Mouse (Mus musculus): ENCODE data around the gene Tanc2.

The Tanc2 gene

GRCm38 (mm10) chr11:105922769-105923663, 333.2 kb downstream of the Tanc2 start:
- no peak for DNase-seq (ENCODE audit: low read depth, low spot score)

- DNase-seq (ENCODE audit: low read depth, low spot score): peak; percentile 90
Observed at GRCm38 (mm10) chr11:105927065-105928030, 337.6 kb downstream of the Tanc2 start.

DNA sequence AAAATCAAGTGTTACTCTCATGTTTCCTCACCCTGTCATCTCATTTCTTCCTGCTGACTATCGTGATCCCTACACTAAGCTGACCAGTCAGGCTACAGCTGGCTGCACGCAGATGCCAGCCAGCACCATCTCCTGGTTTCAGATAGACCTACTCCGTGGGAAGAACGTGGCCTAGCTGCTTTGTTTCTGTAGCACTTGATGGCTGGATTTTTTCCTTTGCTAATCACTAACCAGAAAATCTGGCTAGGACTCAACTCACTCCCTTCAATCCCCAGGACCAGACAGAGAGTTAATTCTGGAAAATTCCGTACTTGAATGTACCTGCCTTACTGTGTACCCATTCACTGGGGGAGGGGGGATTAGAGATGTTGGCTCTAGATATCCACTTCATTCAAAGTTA, 338.4 kb downstream of the Tanc2 start:
- no peak for DNase-seq (ENCODE audit: low read depth, low spot score)

DNA sequence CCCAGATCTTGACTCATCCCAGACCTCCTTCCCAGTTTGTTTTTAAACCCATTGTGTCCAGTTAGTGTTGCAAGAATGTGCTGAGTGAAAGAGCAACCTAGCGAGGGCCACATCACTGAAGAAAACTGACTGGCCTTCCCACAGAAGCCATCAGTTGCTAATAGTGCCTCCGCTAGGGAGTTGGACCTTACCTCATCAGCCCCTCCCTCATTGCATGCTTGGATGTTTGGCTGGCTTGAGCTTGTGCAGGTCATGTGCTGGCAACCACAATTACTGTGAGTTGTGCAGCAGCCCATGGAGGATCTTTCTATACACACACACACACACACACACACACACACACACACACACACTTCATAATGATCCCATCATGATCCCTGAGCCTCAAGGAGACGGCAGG, 341.6 kb downstream of the Tanc2 start:
- DNase-seq (ENCODE audit: low read depth, low spot score): no peak

- no peak for DNase-seq (ENCODE audit: low read depth, low spot score)
Observed at GRCm38 (mm10) chr11:105933746-105934145, 344.0 kb downstream of the Tanc2 start.

DNA sequence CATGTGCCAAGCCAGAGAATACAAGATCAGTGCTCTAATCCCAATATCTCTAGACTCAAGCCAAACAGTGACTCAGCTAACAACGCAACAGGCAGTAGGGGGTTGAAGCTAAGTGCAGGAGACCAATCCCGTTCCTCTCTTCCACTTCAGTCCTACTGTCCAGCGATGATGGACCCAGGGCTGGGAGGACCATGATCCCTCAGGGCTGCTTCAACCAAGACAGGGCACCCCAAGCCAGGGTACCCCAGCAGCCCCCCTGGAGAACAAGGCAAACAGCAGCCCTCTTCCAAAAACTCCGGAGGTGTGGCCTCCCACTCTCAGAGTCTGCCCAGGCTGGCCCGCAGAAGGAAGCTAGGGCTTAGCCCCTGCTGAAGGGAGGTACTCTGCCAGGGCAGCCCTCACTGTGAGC, 344.5 kb downstream of the Tanc2 start:
- DNase-seq (ENCODE audit: low read depth, low spot score): peak; percentile 70

GRCm38 (mm10) chr11:105934816-105935215, 345.0 kb downstream of the Tanc2 start:
- DNase-seq (ENCODE audit: low read depth, low spot score): peak; percentile 34

- no peak for DNase-seq (ENCODE audit: low read depth, low spot score)
Observed at GRCm38 (mm10) chr11:105935496-105935895, 345.7 kb downstream of the Tanc2 start.

DNA sequence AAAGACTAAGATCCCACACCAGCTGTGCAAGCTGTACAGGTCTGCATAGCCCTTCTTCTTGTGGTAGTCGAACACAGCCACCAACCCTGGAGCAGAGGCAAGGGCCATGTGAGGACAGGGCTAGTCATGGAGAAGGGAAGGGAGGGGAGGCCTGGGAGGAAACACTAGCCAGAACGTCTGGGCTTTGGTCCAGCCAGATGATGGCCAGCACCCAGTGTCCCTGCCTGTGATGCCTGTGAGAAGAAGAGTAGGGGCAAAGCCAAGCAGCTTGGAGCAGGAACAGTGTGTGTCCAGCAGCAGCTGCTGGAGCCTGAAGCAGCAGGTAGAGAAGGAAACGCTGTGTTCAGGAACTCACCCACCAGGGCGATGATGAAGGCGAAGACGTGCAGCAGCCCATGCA, 346.4 kb downstream of the Tanc2 start:
- peak; percentile 67 for DNase-seq (ENCODE audit: low read depth, low spot score)

DNA sequence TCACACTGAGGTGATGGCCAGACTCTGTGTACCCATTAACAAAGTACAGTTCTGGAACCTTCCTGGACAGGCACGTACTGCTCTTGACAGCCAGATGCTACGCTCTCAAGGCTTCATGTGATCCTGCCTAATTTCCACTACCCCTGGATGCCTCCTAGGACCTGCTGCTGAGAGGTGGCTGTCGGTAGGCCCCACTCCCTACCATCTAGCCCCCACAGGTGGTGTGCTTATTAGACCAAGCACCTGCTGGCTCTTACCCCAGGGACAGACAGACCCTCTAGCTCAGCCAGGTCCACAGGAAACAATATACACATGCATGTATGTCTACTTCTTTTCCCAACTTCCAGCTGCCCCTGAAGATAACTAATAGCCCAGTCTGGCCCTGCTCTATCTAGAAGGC, 347.2 kb downstream of the Tanc2 start:
- DNase-seq (ENCODE audit: low read depth, low spot score): no peak

DNA sequence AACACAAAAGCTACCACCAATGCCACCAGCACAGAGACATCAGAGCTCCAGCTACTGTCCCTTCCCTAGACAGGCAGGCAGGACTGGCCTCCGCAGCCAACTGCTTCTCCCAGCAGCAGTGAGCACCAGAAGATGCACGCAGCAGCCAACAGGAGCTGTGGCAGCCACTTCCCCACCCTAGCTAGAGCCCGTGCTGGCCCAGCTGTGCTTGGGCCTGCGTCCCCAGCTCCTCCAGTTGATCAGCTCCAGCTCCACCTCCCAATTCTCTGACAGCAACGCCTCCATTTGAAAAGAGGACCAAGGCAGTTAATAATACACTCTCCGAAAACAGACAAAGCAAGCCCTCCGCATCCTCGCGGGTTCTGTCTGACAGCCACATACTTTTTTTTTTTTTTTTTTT, 349.0 kb downstream of the Tanc2 start:
- DNase-seq (ENCODE audit: low read depth, low spot score): no peak

GRCm38 (mm10) chr11:105941973-105942372, 352.2 kb downstream of the Tanc2 start:
- no peak for DNase-seq (ENCODE audit: low read depth, low spot score)

DNA sequence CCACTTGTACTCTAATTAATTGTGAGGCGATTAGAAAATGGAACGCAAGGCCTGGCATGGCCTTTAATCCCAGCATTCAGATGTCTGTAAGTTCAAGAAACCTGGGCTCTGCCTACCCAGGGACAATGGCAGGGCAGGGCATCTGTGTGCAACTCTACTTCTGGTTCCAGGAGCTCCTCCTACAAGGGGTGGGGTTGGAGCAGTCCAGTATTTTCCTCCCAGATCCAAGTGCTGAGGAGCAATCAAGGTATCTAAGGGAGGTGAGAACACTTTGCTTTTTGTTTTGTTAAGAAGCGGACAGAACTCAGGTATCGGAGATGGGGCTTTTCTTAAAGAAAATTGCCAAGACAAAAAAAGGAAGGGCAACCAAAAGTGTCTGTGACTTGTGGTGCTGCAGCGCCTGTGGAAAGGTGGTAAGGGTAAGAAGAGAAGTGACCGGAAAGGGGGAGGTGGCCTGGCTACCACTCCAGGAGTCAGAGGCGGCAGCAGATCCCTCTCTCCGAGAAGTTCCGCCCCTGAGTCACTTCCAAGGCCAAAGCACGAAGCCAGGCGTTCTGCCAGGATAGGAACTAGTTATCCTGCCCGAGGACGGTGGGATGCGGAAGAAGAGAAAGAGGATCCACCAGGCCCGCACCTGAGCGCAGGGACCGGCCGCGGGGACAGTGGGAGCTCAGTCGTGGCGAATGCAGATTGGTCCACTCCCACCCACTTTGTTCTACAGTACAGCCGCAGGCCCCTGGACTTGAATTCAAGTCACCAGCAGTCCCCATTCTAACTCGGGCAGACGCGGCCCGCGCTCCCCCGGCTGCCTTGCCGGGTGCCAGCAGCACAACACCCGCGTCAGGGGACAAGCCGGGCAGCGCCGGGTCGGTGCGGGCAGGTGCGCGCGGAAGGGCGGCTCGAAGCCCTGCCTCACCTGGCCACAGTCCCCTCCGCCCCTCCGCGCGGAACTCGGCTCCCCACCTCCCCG, 353.6 kb downstream of the Tanc2 start:
- DNase-seq (ENCODE audit: low read depth, low spot score): peak; percentile 64

DNA sequence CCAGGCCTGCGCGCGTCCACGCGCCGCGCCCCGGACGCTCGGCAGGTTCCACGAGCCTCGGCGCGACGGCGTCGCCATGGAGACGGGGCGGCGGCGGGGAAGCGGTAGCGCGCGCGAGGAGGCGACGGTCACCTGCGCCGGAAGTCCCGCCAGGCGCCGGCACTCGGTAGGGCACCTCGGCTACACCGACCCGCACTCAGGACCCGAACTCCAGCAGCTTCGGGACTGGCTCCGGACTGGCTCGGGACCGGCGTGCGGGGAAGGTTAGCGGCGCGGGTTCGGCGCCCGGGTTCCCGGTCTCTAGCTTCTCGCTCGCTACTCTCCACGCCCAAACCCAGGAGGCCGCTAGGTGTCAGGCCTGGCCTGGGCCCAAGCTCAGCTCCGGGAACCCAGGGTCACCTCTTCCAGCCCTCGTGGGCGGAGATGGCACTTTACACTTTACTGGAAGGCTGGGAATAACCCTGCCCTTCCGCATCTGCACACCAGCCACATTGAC, 354.4 kb downstream of the Tanc2 start:
- DNase-seq (ENCODE audit: low read depth, low spot score): no peak

- peak; percentile 20 for DNase-seq (ENCODE audit: low read depth, low spot score)
Observed at GRCm38 (mm10) chr11:105944770-105945672, 355.2 kb downstream of the Tanc2 start.

GRCm38 (mm10) chr11:105946694-105947154, 356.9 kb downstream of the Tanc2 start:
- DNase-seq (ENCODE audit: low read depth, low spot score): peak; percentile 29

- peak; percentile 95 for DNase-seq (ENCODE audit: low read depth, low spot score)
Observed at GRCm38 (mm10) chr11:105948255-105948654, 358.5 kb downstream of the Tanc2 start.

- DNase-seq (ENCODE audit: low read depth, low spot score): peak; percentile 72
Observed at GRCm38 (mm10) chr11:105950519-105950918, 360.7 kb downstream of the Tanc2 start.

GRCm38 (mm10) chr11:105951601-105952044, 361.8 kb downstream of the Tanc2 start:
- peak; percentile 56 for DNase-seq (ENCODE audit: low read depth, low spot score)

GRCm38 (mm10) chr11:105952111-105952510, 362.3 kb downstream of the Tanc2 start:
- DNase-seq (ENCODE audit: low read depth, low spot score): no peak
